Mouse (Mus musculus): ENCODE data around the gene Myo10. TPM values are rescaled to one million over a fixed set of nuclear protein-coding genes. Genes with fewer than 3 reads are reported as not detected.

The Myo10 gene
- polyA plus RNA-seq, 1 experiment = 0.45 TPM

GRCm38 (mm10) chr15:25755536-25755935 is 133.2 kb downstream of the Myo10 start:
- Histone ChIP-seq H3K4me3 (replicated peaks) (no peak overlapping the region), H3K36me3 (ENCODE audit: control insufficient read depth) (no peaks in the 10 kb centered on the region; the same call in 1 of the 2 replicates), H3K9me3 (ENCODE audit: control insufficient read depth, low read length) (no peaks in the 10 kb centered on the region), H3K27me3 (ENCODE audit: control insufficient read depth) (no peaks in the 10 kb centered on the region), H3K4me1 (ENCODE audit: control insufficient read depth) (no peaks in the 10 kb centered on the region)
- TF ChIP-seq TAL1 (IDR thresholded peaks at IDR 0.05; ENCODE audit: low read length) (no peak), GATA1 (IDR thresholded peaks at IDR 0.05; ENCODE audit: low read length) (no peak)

- Histone ChIP-seq H3K27me3 (ENCODE audit: control insufficient read depth) (no peaks in the 10 kb centered on the region), H3K4me1 (ENCODE audit: control insufficient read depth) (no peaks in the 10 kb centered on the region), H3K4me3 (replicated peaks) (no peak overlapping the region), H3K36me3 (ENCODE audit: control insufficient read depth) (no peaks in the 10 kb centered on the region), H3K9me3 (ENCODE audit: control insufficient read depth, low read length) (no peaks in the 10 kb centered on the region)
- TF ChIP-seq GATA1 (IDR thresholded peaks at IDR 0.05; ENCODE audit: low read length) (no peak), TAL1 (IDR thresholded peaks at IDR 0.05; ENCODE audit: low read length) (no peak)
Observed at GRCm38 (mm10) chr15:25756072-25756471, 133.7 kb downstream of the Myo10 start.

DNA sequence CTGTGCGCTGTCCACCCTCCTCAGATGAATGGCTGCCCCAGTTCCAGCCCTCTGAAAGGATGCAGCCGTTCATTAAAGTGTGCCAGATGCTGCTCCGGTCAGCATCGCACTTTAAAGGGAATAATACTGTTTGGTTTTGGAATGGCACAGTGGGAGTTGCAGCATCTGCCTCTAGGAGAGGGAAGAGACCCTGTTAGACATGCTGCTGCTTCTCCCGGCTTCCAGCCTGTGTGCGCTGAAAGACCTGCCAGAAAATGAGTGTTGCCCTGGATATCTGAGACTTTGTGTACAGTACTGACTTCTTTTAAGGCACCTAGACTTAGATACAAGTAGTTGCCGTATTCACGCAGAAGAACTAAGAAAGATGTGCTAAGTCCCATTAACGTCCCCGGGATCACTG is 135.7 kb downstream of the Myo10 start:
- Histone ChIP-seq H3K27me3 (ENCODE audit: control insufficient read depth) (no peaks in the 10 kb centered on the region), H3K4me1 (ENCODE audit: control insufficient read depth) (no peaks in the 10 kb centered on the region), H3K4me3 (replicated peaks) (no peak overlapping the region), H3K9me3 (ENCODE audit: control insufficient read depth, low read length) (no peaks in the 10 kb centered on the region), H3K36me3 (ENCODE audit: control insufficient read depth) (no peaks in the 10 kb centered on the region)
- TF ChIP-seq GATA1 (IDR thresholded peaks at IDR 0.05; ENCODE audit: low read length) (no peak), TAL1 (IDR thresholded peaks at IDR 0.05; ENCODE audit: low read length) (no peak)

- Histone ChIP-seq H3K9me3 (ENCODE audit: control insufficient read depth, low read length) (no peaks in the 10 kb centered on the region), H3K4me3 (replicated peaks) (no peak overlapping the region), H3K36me3 (ENCODE audit: control insufficient read depth) (no peaks in the 10 kb centered on the region), H3K27me3 (ENCODE audit: control insufficient read depth) (no peaks in the 10 kb centered on the region), H3K4me1 (ENCODE audit: control insufficient read depth) (no peaks in the 10 kb centered on the region)
- TF ChIP-seq GATA1 (IDR thresholded peaks at IDR 0.05; ENCODE audit: low read length) = no peak
- no peak for TF ChIP-seq TAL1 (IDR thresholded peaks at IDR 0.05; ENCODE audit: low read length)
Observed at GRCm38 (mm10) chr15:25758500-25759086, 136.3 kb downstream of the Myo10 start.

DNA sequence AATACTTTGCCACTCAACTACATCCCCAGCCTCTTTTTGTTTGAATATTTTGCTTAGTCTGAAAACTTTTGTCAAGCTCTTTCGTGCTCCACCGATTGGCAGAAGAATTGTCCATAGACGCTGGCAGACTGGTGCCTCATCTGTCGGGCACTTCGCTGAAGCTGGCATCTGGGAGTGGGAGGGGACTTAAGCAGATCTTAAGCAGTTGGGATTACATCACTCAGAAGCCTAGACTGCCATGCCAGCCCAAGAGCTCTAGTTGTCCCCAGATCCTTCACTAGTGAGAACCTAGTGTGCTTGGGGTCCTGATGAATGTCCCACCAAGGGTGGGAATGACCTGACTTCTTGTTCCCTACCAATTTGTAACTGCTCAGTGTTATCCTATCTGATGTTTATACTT is 138.0 kb downstream of the Myo10 start:
- no peaks in the 10 kb centered on the region for H3K9me3 ChIP-seq (ENCODE audit: control insufficient read depth, low read length)
- no peaks in the 10 kb centered on the region for H3K4me1 ChIP-seq (ENCODE audit: control insufficient read depth)
- no peak overlapping the region for H3K4me3 ChIP-seq (replicated peaks)
- H3K36me3 ChIP-seq (ENCODE audit: control insufficient read depth) = no peaks in the 10 kb centered on the region
- no peaks in the 10 kb centered on the region for H3K27me3 ChIP-seq (ENCODE audit: control insufficient read depth)
- TF ChIP-seq GATA1 (IDR thresholded peaks at IDR 0.05; ENCODE audit: low read length) = no peak
- TF ChIP-seq TAL1 (IDR thresholded peaks at IDR 0.05; ENCODE audit: low read length) = no peak

- Histone ChIP-seq H3K36me3 (ENCODE audit: control insufficient read depth) (no peaks in the 10 kb centered on the region), H3K4me1 (ENCODE audit: control insufficient read depth) (no peaks in the 10 kb centered on the region), H3K9me3 (ENCODE audit: control insufficient read depth, low read length) (no peaks in the 10 kb centered on the region), H3K4me3 (replicated peaks) (no peak overlapping the region), H3K27me3 (ENCODE audit: control insufficient read depth) (no peaks in the 10 kb centered on the region)
- no peak for TF ChIP-seq GATA1 (IDR thresholded peaks at IDR 0.05; ENCODE audit: low read length)
- TF ChIP-seq TAL1 (IDR thresholded peaks at IDR 0.05; ENCODE audit: low read length) = no peak
Observed at GRCm38 (mm10) chr15:25761049-25761448, 138.7 kb downstream of the Myo10 start.

- no peak overlapping the region for H3K4me3 ChIP-seq (replicated peaks)
- TF ChIP-seq GATA1 (IDR thresholded peaks at IDR 0.05; ENCODE audit: low read length) (no peak), TAL1 (IDR thresholded peaks at IDR 0.05; ENCODE audit: low read length) (no peak)
- H3K36me3 ChIP-seq (ENCODE audit: control insufficient read depth) = no peaks in the 10 kb centered on the region
- no peaks in the 10 kb centered on the region for H3K9me3 ChIP-seq (ENCODE audit: control insufficient read depth, low read length)
- no peaks in the 10 kb centered on the region for H3K27me3 ChIP-seq (ENCODE audit: control insufficient read depth)
- no peaks in the 10 kb centered on the region for H3K4me1 ChIP-seq (ENCODE audit: control insufficient read depth)
Observed at GRCm38 (mm10) chr15:25761800-25762211, 139.5 kb downstream of the Myo10 start.

DNA sequence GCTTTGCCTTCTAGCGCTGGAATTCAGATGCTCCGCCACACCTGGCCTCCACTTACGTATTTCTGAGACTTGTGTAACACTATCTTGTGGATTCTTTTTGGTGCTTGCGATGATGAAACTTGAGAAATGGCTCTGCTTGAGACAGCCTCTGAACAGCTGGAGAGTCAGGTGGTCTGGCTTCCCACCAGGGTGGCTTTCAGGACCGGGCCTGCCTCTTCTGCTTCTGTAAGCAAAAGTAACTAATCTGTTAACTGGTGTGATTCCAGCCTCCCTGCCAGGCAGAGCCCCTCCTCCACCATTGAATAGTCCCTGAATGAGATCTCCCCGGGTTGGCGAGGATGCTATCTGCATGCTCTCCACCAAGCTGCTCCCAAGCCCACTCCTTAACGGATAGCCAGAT is 140.0 kb downstream of the Myo10 start:
- no peaks in the 10 kb centered on the region for H3K4me1 ChIP-seq (ENCODE audit: control insufficient read depth)
- TF ChIP-seq TAL1 (IDR thresholded peaks at IDR 0.05; ENCODE audit: low read length) = no peak
- no peak for TF ChIP-seq GATA1 (IDR thresholded peaks at IDR 0.05; ENCODE audit: low read length)
- H3K4me3 ChIP-seq (replicated peaks) = no peak overlapping the region
- H3K27me3 ChIP-seq (ENCODE audit: control insufficient read depth) = no peaks in the 10 kb centered on the region
- no peaks in the 10 kb centered on the region for H3K36me3 ChIP-seq (ENCODE audit: control insufficient read depth)
- no peaks in the 10 kb centered on the region for H3K9me3 ChIP-seq (ENCODE audit: control insufficient read depth, low read length)

DNA sequence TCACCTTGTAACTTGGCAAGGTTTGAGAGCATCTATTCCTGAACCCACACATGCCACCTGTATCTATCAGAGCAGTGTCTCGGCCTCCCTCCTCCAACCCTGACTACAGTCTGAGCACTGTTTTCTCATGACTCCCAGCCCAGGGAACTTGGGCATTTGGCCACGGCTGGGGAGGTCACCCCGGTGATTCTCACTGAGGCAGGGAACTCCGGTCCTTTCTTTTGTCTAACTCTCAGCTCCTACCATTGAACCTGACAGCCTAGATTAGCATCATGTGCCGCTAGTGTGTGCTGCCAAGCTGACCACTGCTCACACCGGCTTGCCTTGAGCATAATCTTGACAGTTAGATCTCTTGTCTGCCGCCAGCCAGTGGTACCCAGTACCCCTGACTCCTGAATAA is 140.8 kb downstream of the Myo10 start:
- Histone ChIP-seq H3K9me3 (ENCODE audit: control insufficient read depth, low read length) (no peaks in the 10 kb centered on the region), H3K27me3 (ENCODE audit: control insufficient read depth) (no peaks in the 10 kb centered on the region), H3K4me3 (replicated peaks) (no peak overlapping the region), H3K4me1 (ENCODE audit: control insufficient read depth) (no peaks in the 10 kb centered on the region), H3K36me3 (ENCODE audit: control insufficient read depth) (no peaks in the 10 kb centered on the region)
- no peak for TF ChIP-seq GATA1 (IDR thresholded peaks at IDR 0.05; ENCODE audit: low read length)
- no peak for TF ChIP-seq TAL1 (IDR thresholded peaks at IDR 0.05; ENCODE audit: low read length)
